Mouse (Mus musculus) E14TG2a.4 (cell line): ENCODE measurements around the gene Bdkrb2.

Experiments used
- CTCF ChIP-seq: conservative IDR thresholded peaks from 2 replicates; pipeline ENCODE4 v1.5.1; 2014; ENCODE audit warnings: low read length
- NANOG ChIP-seq: IDR thresholded peaks from 2 replicates; pipeline ENCODE4 v1.6.1; 2014; ENCODE audit warnings: borderline replicate concordance, low read length, mixed read lengths

DNA sequence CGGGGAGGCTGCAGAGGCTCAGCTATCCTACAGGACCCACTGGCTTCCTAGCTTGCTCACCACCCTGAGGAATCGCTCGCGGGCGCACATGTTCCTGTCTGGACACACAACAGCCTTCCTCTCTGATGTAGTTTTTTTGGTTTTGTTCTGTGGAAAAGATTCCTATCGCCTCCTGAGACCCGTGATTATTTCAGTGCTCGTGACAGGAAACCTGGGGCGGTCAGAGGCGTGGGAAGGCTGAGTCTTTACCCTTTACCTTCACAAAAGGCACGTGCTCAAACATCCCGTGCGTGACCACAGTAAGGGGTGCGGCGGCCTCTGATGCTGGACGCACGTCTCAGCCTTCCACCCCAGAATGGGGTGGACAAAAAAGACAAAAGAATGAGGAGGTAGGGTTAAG, 17.5 kb downstream of the Bdkrb2 start:
- TF ChIP-seq CTCF (no peak), NANOG (no peak)
